Mouse (Mus musculus): ENCODE results near the gene Iqsec1.

GRCm38 (mm10) chr6:90703782-90704181 is 284.7 kb downstream of the Iqsec1 start:
- TF ChIP-seq CTCF (IDR thresholded peaks at IDR 0.05; ENCODE audit: low read depth, low read length) (no peak), POLR2AphosphoS5 (IDR thresholded peaks at IDR 0.05; ENCODE audit: insufficient replicate concordance, low read depth, low read length) (no peak), GATA1 (IDR thresholded peaks at IDR 0.05; ENCODE audit: borderline replicate concordance, low read length) (no peak), TAL1 (conservative IDR thresholded peaks at IDR 0.05; ENCODE audit: low read depth, low read length) (no peak), GATA2 (IDR thresholded peaks at IDR 0.05; ENCODE audit: borderline replicate concordance, low read depth, low read length) (no peak)
